Mouse (Mus musculus) CH12.LX (cell line): ENCODE results near the gene Ugt3a1. TPM values are rescaled to one million over a fixed set of nuclear protein-coding genes. Genes with fewer than 3 reads are reported as not detected.

Experiments used
- DNase-seq: peaks from one replicate; pipeline ENCODE4 v3.0.0-alpha.2; 2013; ENCODE audit errors: extremely low read depth
- H3K27ac ChIP-seq: 2 replicates; pipeline ENCODE4 v1.5.1; 2012; ENCODE audit warnings: low read depth, mild to moderate bottlenecking, control low read depth, moderate library complexity; ENCODE audit not compliant: insufficient read depth
- H3K27me3 ChIP-seq: replicated peaks from 2 replicates; pipeline ENCODE3; 2012; ENCODE audit warnings: inconsistent platforms
- H3K36me3 ChIP-seq, 2 experiments: replicated peaks in 1 of 2; 2 replicates each; pipeline versions ENCODE3 to v1.6.1; 2012; ENCODE audit warnings: inconsistent platforms in 1 of 2, low read length in 1 of 2, mild to moderate bottlenecking in 1 of 2, mixed read lengths in 1 of 2, moderate library complexity in 1 of 2; ENCODE audit not compliant: control insufficient read depth in 1 of 2, insufficient read depth in 1 of 2
- H3K4me1 ChIP-seq, 2 experiments: 2 replicates each; pipeline ENCODE4 v1.6.1; 2012; ENCODE audit warnings: inconsistent platforms in 1 of 2, moderate library complexity in 1 of 2; ENCODE audit not compliant: insufficient read depth in 2 of 2, control insufficient read depth in 1 of 2
- H3K4me2 ChIP-seq: 2 replicates; pipeline ENCODE4 v1.6.1; 2012; ENCODE audit warnings: low read depth, mild to moderate bottlenecking, control low read depth; ENCODE audit not compliant: poor library complexity, insufficient read depth, severe bottlenecking
- H3K4me3 ChIP-seq, 3 experiments: fragments of 150-350 bp in 1 of 3; sonication (generic) in 1 of 3; replicated peaks in 1 of 3; 2 replicates each; pipeline versions ENCODE3 to v1.5.1; 2011 to 2012; ENCODE audit warnings: low read depth in 2 of 3, low read length in 2 of 3, mild to moderate bottlenecking in 2 of 3, moderate library complexity in 2 of 3, control low read depth in 1 of 3, improper control_type of control experiment in 1 of 3, inconsistent platforms in 1 of 3, mixed read lengths in 1 of 3; ENCODE audit not compliant: poor library complexity in 1 of 3
- H3K79me2 ChIP-seq: replicated peaks from 2 replicates; pipeline ENCODE4 v1.6.1; 2012; ENCODE audit warnings: mild to moderate bottlenecking, moderate library complexity; ENCODE audit not compliant: control insufficient read depth, poor library complexity, insufficient read depth, severe bottlenecking; ENCODE audit errors: extremely low read depth
- H3K9ac ChIP-seq: 2 replicates; pipeline ENCODE4 v1.6.1; 2012; ENCODE audit warnings: low read depth, mild to moderate bottlenecking, control low read depth, moderate library complexity; ENCODE audit not compliant: insufficient read depth
- H3K9me3 ChIP-seq: replicated peaks from 2 replicates; pipeline ENCODE3; 2012; ENCODE audit warnings: low read length, inconsistent platforms, mixed read lengths
- BHLHE40 ChIP-seq: IDR thresholded peaks from 2 replicates; pipeline ENCODE4 v1.6.1; 2011; ENCODE audit warnings: mild to moderate bottlenecking, low read depth, low read length, improper control_type of control experiment
- CHD1 ChIP-seq: IDR thresholded peaks from 2 replicates; pipeline ENCODE4 v1.6.1; 2012; ENCODE audit warnings: low read depth, low read length, improper control_type of control experiment, inconsistent platforms
- CTCF ChIP-seq, 2 experiments: IDR thresholded peaks in 1 of 2; conservative IDR thresholded peaks in 1 of 2; 2 replicates each; pipeline ENCODE4 v1.5.1; 2011 to 2012; ENCODE audit warnings: low read depth in 2 of 2, low read length in 2 of 2, improper control_type of control experiment in 1 of 2, inconsistent platforms in 1 of 2, mild to moderate bottlenecking in 1 of 2, moderate library complexity in 1 of 2
- E2F4 ChIP-seq: IDR thresholded peaks from 2 replicates; pipeline ENCODE4 v1.6.1; 2011; ENCODE audit warnings: low read depth, low read length, improper control_type of control experiment; ENCODE audit not compliant: insufficient replicate concordance
- ELF1 ChIP-seq: IDR thresholded peaks from 2 replicates; pipeline ENCODE4 v1.6.1; 2014; ENCODE audit warnings: low read depth, mild to moderate bottlenecking, inconsistent platforms, low read length, improper control_type of control experiment
- JUN ChIP-seq: IDR thresholded peaks from 2 replicates; pipeline ENCODE4 v1.6.1; 2011; ENCODE audit warnings: low read depth, mild to moderate bottlenecking, low read length, improper control_type of control experiment, moderate library complexity; ENCODE audit not compliant: insufficient read depth
- JUND ChIP-seq: conservative IDR thresholded peaks from 2 replicates; pipeline ENCODE4 v1.6.1; 2011; ENCODE audit warnings: low read depth, low read length, improper control_type of control experiment
- MAFK ChIP-seq: IDR thresholded peaks from 2 replicates; pipeline ENCODE4 v1.6.1; 2011; ENCODE audit warnings: low read length, improper control_type of control experiment; ENCODE audit not compliant: insufficient replicate concordance
- MAX ChIP-seq: IDR thresholded peaks from 2 replicates; pipeline ENCODE4 v1.6.1; 2011; ENCODE audit warnings: low read length, improper control_type of control experiment
- MAZ ChIP-seq: IDR thresholded peaks from 2 replicates; pipeline ENCODE4 v1.6.1; 2012; ENCODE audit warnings: low read depth, mild to moderate bottlenecking, inconsistent platforms, low read length, improper control_type of control experiment, moderate library complexity
- MXI1 ChIP-seq: IDR thresholded peaks from 2 replicates; pipeline ENCODE4 v1.6.1; 2011; ENCODE audit warnings: mild to moderate bottlenecking, low read depth, low read length, improper control_type of control experiment
- PAX5 ChIP-seq: IDR thresholded peaks from 2 replicates; pipeline ENCODE4 v1.6.1; 2012; ENCODE audit warnings: low read length, inconsistent platforms, mixed read lengths
- POLR2A ChIP-seq: IDR thresholded peaks from 2 replicates; pipeline ENCODE4 v1.6.1; 2011; ENCODE audit warnings: low read depth, mild to moderate bottlenecking, improper control_type of control experiment, low read length
- RCOR1 ChIP-seq: conservative IDR thresholded peaks from 2 replicates; pipeline ENCODE4 v1.6.1; 2012; ENCODE audit warnings: low read depth, mild to moderate bottlenecking, inconsistent platforms, low read length, improper control_type of control experiment
- SMC3 ChIP-seq: IDR thresholded peaks from 2 replicates; pipeline ENCODE4 v1.6.1; 2011; ENCODE audit warnings: low read depth, low read length, improper control_type of control experiment
- TBP ChIP-seq: conservative IDR thresholded peaks from 2 replicates; pipeline ENCODE4 v1.6.1; 2011; ENCODE audit warnings: low read depth, low read length, improper control_type of control experiment
- UBTF ChIP-seq: IDR thresholded peaks from 2 replicates; pipeline ENCODE4 v1.6.1; 2012; ENCODE audit warnings: low read depth, mild to moderate bottlenecking, inconsistent platforms, low read length, improper control_type of control experiment, moderate library complexity
- USF1 ChIP-seq: IDR thresholded peaks from 2 replicates; pipeline ENCODE4 v1.6.1; 2014; ENCODE audit warnings: low read depth, mild to moderate bottlenecking, inconsistent platforms, low read length, improper control_type of control experiment
- ZMIZ1 ChIP-seq: IDR thresholded peaks from 2 replicates; pipeline ENCODE4 v1.6.1; 2012; ENCODE audit warnings: low read depth, mild to moderate bottlenecking, inconsistent platforms, low read length, improper control_type of control experiment
- ZNF384 ChIP-seq: IDR thresholded peaks from 2 replicates; pipeline ENCODE4 v1.6.1; 2012; ENCODE audit warnings: low read depth, low read length, improper control_type of control experiment, inconsistent platforms
- dilution Hi-C: fragments of 300-500 bp; cut with MboI; formaldehyde crosslinking; loops from 2 replicates; pipeline ENCODE4 v1.14.3; 2020; ENCODE audit warnings: low sequenced_read_pairs; ENCODE audit not compliant: extremely low pct_unique_long_range_greater_than_20kb, extremely low pct_ligation_motif_present
- in situ Hi-C: fragments of 300-500 bp; cut with MboI; formaldehyde crosslinking; loops from 3 replicates; pipeline ENCODE4 v1.14.3; 2019; ENCODE audit warnings: low sequenced_read_pairs, low pct_ligation_motif_present, low pct_unique_long_range_greater_than_20kb, mixed read lengths
- polyA plus RNA-seq: library from polyadenylated mRNA; unstranded; fragments of >175 nt; gene quantifications from 2 replicates; pipeline ENCODE4 v1.2.1, GENCODE M21; 2012; ENCODE audit warnings: low read depth; ENCODE audit not compliant: insufficient read length
- total RNA-seq, 2 experiments: library from RNA; depleted of rRNA; stranded (reverse); fragments of 300-350 nt in 1 of 2; fragments of >200 nt in 1 of 2; gene quantifications; 2 replicates each; pipeline ENCODE4 v1.2.3; 2012 to 2014

Ugt3a1 gene
- total and polyA plus RNA-seq, 3 experiments: not detected

- H3K4me3 ChIP-seq: no peak overlapping the region
- H3K27ac ChIP-seq: no peak overlapping the region
- no peaks in the 10 kb centered on the region for H3K79me2 ChIP-seq
- H3K9me3 ChIP-seq: no peaks in the 10 kb centered on the region
- no peak for TF ChIP-seq TBP
- no peak for TF ChIP-seq JUND
- no peak for TF ChIP-seq ELF1
- no peak for TF ChIP-seq SMC3
- H3K4me1 ChIP-seq: no peaks in the 10 kb centered on the region
- H3K27me3 ChIP-seq: no peaks in the 10 kb centered on the region
- dilution Hi-C loops (no loop called here), in situ Hi-C loops (no loop called here)
- DNase-seq: no peak
- no peaks in the 10 kb centered on the region for H3K36me3 ChIP-seq
- H3K4me2 ChIP-seq: no peak overlapping the region
- no peak overlapping the region for H3K9ac ChIP-seq
Measured at GRCm38 (mm10) chr15:9279026-9279425, 2.3 kb downstream of the Ugt3a1 start.

DNA sequence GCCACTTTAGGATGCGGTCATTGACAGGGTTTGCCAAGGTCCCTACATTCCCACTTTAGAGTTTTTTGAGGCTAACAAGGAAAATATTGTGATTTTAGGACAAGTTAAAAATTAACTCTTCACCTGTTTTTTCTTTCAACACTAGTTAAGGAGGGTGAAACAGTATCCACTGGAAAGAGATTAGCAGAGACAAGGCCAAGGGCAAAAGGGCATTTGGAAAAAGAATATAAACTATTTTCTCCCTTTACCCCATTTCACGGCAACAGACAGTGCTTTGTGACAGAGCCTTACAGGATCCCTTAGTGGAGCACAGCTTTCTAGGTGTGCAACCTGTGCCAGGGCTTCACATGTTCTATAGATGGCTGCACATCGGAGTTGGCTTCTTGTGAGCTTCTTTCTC is 2.9 kb downstream of the Ugt3a1 start:
- Histone ChIP-seq H3K27me3 (no peaks in the 10 kb centered on the region), H3K79me2 (no peaks in the 10 kb centered on the region), H3K27ac (no peak overlapping the region), H3K4me3 (no peak overlapping the region), H3K4me2 (no peak overlapping the region), H3K4me1 (no peaks in the 10 kb centered on the region), H3K9me3 (no peaks in the 10 kb centered on the region), H3K9ac (no peak overlapping the region), H3K36me3 (no peaks in the 10 kb centered on the region)
- dilution Hi-C loops: no loop called here
- in situ Hi-C loops: no loop called here
- no peak for DNase-seq
- TF ChIP-seq PAX5 (no peak), CHD1 (no peak), MAZ (no peak), SMC3 (no peak), JUN (no peak), MXI1 (no peak), JUND (no peak), MAFK (no peak), BHLHE40 (no peak), CTCF (conservative IDR thresholded peaks at IDR 0.05 in 1 of 2, IDR thresholded peaks at IDR 0.05 in 1 of 2; ENCODE audit: low read depth in 2 of 2, low read length in 2 of 2) (no peak), UBTF (no peak), RCOR1 (no peak), POLR2A (no peak), MAX (no peak), USF1 (no peak), ZMIZ1 (no peak), ELF1 (no peak), E2F4 (no peak), ZNF384 (no peak)
